Mouse (Mus musculus) kidney, adult 2 months (tissue): ENCODE measurements around the gene Hoxd10.

Experiments used
- CTCF ChIP-seq: fragments of 200-500 bp; conservative IDR thresholded peaks from 2 replicates; pipeline ENCODE4 v1.5.1; 2011; ENCODE audit warnings: low read depth, mild to moderate bottlenecking, control low read depth, low read length, moderate library complexity, mixed read lengths; ENCODE audit not compliant: insufficient read depth, insufficient read length
- POLR2A ChIP-seq: fragments of 200-500 bp; IDR thresholded peaks from one replicate; pipeline ENCODE4 v1.6.1; 2011; ENCODE audit warnings: low read depth, low read length, control low read depth

DNA sequence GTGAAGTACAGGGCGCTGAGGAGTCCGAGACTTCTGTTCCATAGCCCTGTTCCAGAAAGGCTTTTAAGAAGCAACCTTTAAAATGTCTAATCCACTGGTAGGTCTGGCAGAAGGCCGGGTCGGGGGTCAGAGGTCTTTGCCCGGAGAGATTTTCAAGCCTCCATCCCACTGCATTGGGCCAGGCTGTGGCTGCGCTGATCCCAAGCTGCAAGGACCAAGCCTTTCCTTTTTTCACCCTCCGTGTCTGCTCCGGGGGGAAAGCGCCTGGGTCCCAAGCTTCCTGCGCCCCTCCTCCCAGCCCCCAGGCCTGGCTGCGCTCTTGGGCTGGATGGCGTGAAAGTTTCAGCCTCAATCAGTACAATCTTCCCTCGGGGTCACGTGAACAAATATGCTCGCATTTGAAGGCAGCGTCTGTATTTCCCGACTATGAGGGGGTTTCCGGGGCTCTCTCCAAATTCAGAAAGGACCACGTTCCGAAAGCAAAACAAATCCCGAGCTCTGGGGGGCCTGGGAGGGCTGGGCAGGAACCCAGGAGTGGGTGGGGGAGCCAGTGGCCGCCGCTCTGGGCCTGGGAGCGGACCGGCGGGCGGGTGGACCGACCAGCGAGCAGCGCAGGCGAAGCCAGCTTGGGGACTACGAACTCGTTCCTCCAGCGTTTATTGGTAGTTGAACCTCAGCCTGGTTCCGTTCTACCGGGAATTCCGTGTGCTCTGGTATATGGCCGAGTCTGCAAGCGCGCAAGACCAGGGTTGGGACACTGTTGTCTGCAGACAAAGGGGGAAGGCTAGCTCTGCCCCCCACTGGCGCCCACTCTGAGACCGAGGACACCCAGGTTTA lies 44.3 kb downstream of the Hoxd10 start:
- TF ChIP-seq CTCF (no peak), POLR2A (no peak)
